Mouse (Mus musculus) liver, embryonic 15.5 days (tissue): ENCODE measurements around the gene Stat2. TPM values are rescaled to one million over a fixed set of nuclear protein-coding genes. Genes with fewer than 3 reads are reported as not detected.

Experiments used
- ATAC-seq: fragments of 200-750 bp; cut with Nextera tagmentation; 2 replicates; pipeline ENCODE4 v1.8.0; 2017; ENCODE audit warnings: moderate number of reproducible peaks, mild to moderate bottlenecking, moderate library complexity; ENCODE audit not compliant: insufficient read depth
- H3K27ac ChIP-seq: fragments of 300-500 bp; sonication (generic); replicated peaks from 2 replicates; pipeline ENCODE4 v1.5.1; 2015; ENCODE audit warnings: mild to moderate bottlenecking, inconsistent platforms
- H3K27me3 ChIP-seq: fragments of 300-500 bp; sonication (generic); 2 replicates; pipeline ENCODE4 v1.6.1; 2015; ENCODE audit warnings: mild to moderate bottlenecking, inconsistent platforms
- H3K36me3 ChIP-seq: fragments of 300-500 bp; sonication (generic); replicated peaks from 2 replicates; pipeline ENCODE4 v1.6.1; 2015; ENCODE audit warnings: moderate library complexity, mild to moderate bottlenecking, inconsistent platforms
- H3K4me1 ChIP-seq: fragments of 300-500 bp; sonication (generic); replicated peaks from 2 replicates; pipeline ENCODE4 v1.6.1; 2015; ENCODE audit warnings: inconsistent platforms
- H3K4me2 ChIP-seq: fragments of 300-500 bp; sonication (generic); 2 replicates; pipeline ENCODE4 v1.6.1; 2015; ENCODE audit warnings: moderate library complexity, mild to moderate bottlenecking, inconsistent platforms
- H3K4me3 ChIP-seq: fragments of 300-500 bp; sonication (generic); replicated peaks from 2 replicates; pipeline ENCODE4 v1.5.1; 2015; ENCODE audit warnings: mild to moderate bottlenecking, inconsistent platforms
- H3K9ac ChIP-seq: fragments of 300-500 bp; sonication (generic); 2 replicates; pipeline ENCODE4 v1.6.1; 2015; ENCODE audit warnings: moderate library complexity, mild to moderate bottlenecking, inconsistent platforms
- H3K9me3 ChIP-seq: fragments of 300-500 bp; sonication (generic); replicated peaks from 2 replicates; pipeline ENCODE4 v1.6.1; 2016; ENCODE audit warnings: inconsistent platforms
- WGBS: fragments of 180-500 bp; shearing (Covaris S2); methylation state at CpG from one replicate; pipeline ENCODE4 v1.1.7; 2015; ENCODE audit warnings: mixed read lengths; ENCODE audit not compliant: insufficient replicate concordance; 5-methylcytosine and 5-hydroxymethylcytosine counted together
- polyA plus RNA-seq: library from polyadenylated mRNA; unstranded; fragments of >200 nt; fragmentation: Nextera tagmentation; extraction: Ambion mirVana; gene quantifications from 2 replicates; pipeline ENCODE4 v1.2.1, GENCODE M21; 2015

The Stat2 gene
- polyA plus RNA-seq, 1 experiment from 2014 or later: 6.8 TPM

GRCm38 (mm10) chr10:128340257-128340656, 69.9 kb downstream of the Stat2 start:
- no peak overlapping the region for H3K9ac ChIP-seq
- peaks cover 28% of the 10 kb centered on the region for H3K36me3 ChIP-seq
- H3K27me3 ChIP-seq: no peaks in the 10 kb centered on the region
- H3K9me3 ChIP-seq: no peaks in the 10 kb centered on the region
- peak overlapping the region; percentile 85 for H3K4me2 ChIP-seq
- peaks cover 91% of the 10 kb centered on the region for H3K4me1 ChIP-seq
- ATAC-seq: no peak
- H3K27ac ChIP-seq: 0 out of 2 replicates have a peak overlapping the region, but pooled peaks have one; percentile 97
- WGBS: 39% methylated on average over 2 of the region's 2 CpGs
- no peak overlapping the region for H3K4me3 ChIP-seq

Other genes with a start within 250 kb of the Stat2 start
- 312 and 355 TPM in 2 replicates for gene Naca, start 235.0 kb upstream of the Stat2 start, polyA plus RNA-seq
- 188 and 217 TPM in 2 replicates for gene Ptges3, start 211.6 kb upstream of the Stat2 start, polyA plus RNA-seq
- gene Atp5b, start 187.3 kb upstream of the Stat2 start, polyA plus RNA-seq: 1,834 and 1,894 TPM in 2 replicates
- gene Baz2a, start 179.0 kb upstream of the Stat2 start, polyA plus RNA-seq: 6.8 and 7.0 TPM in 2 replicates
- gene Rbms2, start 90.3 kb upstream of the Stat2 start, polyA plus RNA-seq: 6.7 and 6.9 TPM in 2 replicates
- gene Gls2, start 76.1 kb upstream of the Stat2 start, polyA plus RNA-seq: 10.1 and 15.5 TPM in 2 replicates
- gene Spryd4, start 58.8 kb upstream of the Stat2 start, polyA plus RNA-seq: 26.2 and 29.0 TPM in 2 replicates
- gene Mip, start 44.7 kb upstream of the Stat2 start, polyA plus RNA-seq: not detected in 2 replicates
- 24.4 and 26.2 TPM in 2 replicates for gene Timeless, start 38.5 kb upstream of the Stat2 start, polyA plus RNA-seq
- gene Apon, start 16.5 kb upstream of the Stat2 start, polyA plus RNA-seq: 1.1 and 1.3 TPM in 2 replicates
- gene Apof, start 1.9 kb upstream of the Stat2 start, polyA plus RNA-seq: 147 and 195 TPM in 2 replicates
- not detected in 2 replicates for gene Il23a, start 28.2 kb downstream of the Stat2 start, polyA plus RNA-seq
- gene Pan2, start 32.8 kb downstream of the Stat2 start, polyA plus RNA-seq: 12.9 and 14.3 TPM in 2 replicates
- 85.8 and 90.0 TPM in 2 replicates for gene Cnpy2, start 51.9 kb downstream of the Stat2 start, polyA plus RNA-seq
- gene Cs, start 67.2 kb downstream of the Stat2 start, polyA plus RNA-seq: 115 and 121 TPM in 2 replicates
- 4.6 and 5.2 TPM in 2 replicates for gene Coq10a, start 98.4 kb downstream of the Stat2 start, polyA plus RNA-seq
- gene Ankrd52, start 106.6 kb downstream of the Stat2 start, polyA plus RNA-seq: 4.9 and 5.6 TPM in 2 replicates
- gene Slc39a5, start 130.7 kb downstream of the Stat2 start, polyA plus RNA-seq: 69.9 and 90.8 TPM in 2 replicates
- gene Nabp2, start 140.9 kb downstream of the Stat2 start, polyA plus RNA-seq: 35.3 and 37.5 TPM in 2 replicates
- gene Rnf41, start 141.1 kb downstream of the Stat2 start, polyA plus RNA-seq: 8.5 and 9.6 TPM in 2 replicates
- 23.5 and 23.6 TPM in 2 replicates for gene Smarcc2, start 188.7 kb downstream of the Stat2 start, polyA plus RNA-seq
- gene Myl6, start 223.6 kb downstream of the Stat2 start, polyA plus RNA-seq: 483 and 484 TPM in 2 replicates
- gene Myl6b, start 228.1 kb downstream of the Stat2 start, polyA plus RNA-seq: 1.4 and 1.7 TPM in 2 replicates